7 mouse cellular contexts compared by ENCODE assay signal in genomic region chr19:16128715-16129114, GRCm38 (mm10). TPM values are rescaled to one million over a fixed set of nuclear protein-coding genes. Genes with fewer than 3 reads are reported as not detected.
DNase-seq lines count a peak whose midpoint lies in the region; ATAC-seq and TF ChIP-seq lines count a peak whose summit lies in the region.

No protein-coding gene starts in this region.

- peak; percentile 37 for TF ChIP-seq CTCF in kidney, adult 2 months (conservative IDR thresholded peaks at IDR 0.05; ENCODE audit: insufficient read depth, insufficient read length, low read depth, low read length)

- WGBS in kidney, adult 2 months = 56% methylated on average over 5 of the region's 5 CpGs
- WGBS in kidney, embryonic 14.5 days = 56% methylated on average over 5 of the region's 5 CpGs
- 44% methylated on average over 5 of the region's 5 CpGs for WGBS in forebrain, embryonic 10.5 days

- H3K9ac ChIP-seq in kidney, embryonic 14.5 days (ENCODE audit: low read depth, low read length) = no peak overlapping the region

- ATAC-seq in kidney, embryonic 14.5 days (ENCODE audit: low FRiP score, low TSS enrichment) = no peak

- no peaks in the 10 kb centered on the region for H3K9me3 ChIP-seq in kidney, embryonic 14.5 days (ENCODE audit: control insufficient read depth, low read length)
- no peaks in the 10 kb centered on the region for H3K9me3 ChIP-seq in forebrain, embryonic 10.5 days

- no peaks in the 10 kb centered on the region for H3K27me3 ChIP-seq in kidney, adult 2 months (replicated peaks; ENCODE audit: control insufficient read depth, insufficient read depth, low read length)
- H3K27me3 ChIP-seq in kidney, embryonic 14.5 days (ENCODE audit: control insufficient read depth, insufficient read depth, low read length) = no peaks in the 10 kb centered on the region
- H3K27me3 ChIP-seq in forebrain, embryonic 10.5 days (ENCODE audit: poor library complexity, severe bottlenecking) = no peaks in the 10 kb centered on the region

- H3K27ac ChIP-seq in kidney, adult 2 months (ENCODE audit: insufficient read depth, low read depth, low read length) = no peak overlapping the region
- no peak overlapping the region for H3K27ac ChIP-seq in kidney, embryonic 14.5 days (ENCODE audit: low read depth, low read length)
- H3K27ac ChIP-seq in forebrain, embryonic 10.5 days = no peak overlapping the region

- no peak overlapping the region for H3K4me3 ChIP-seq in kidney, adult 2 months (ENCODE audit: insufficient read depth, low read depth, low read length)
- no peak overlapping the region for H3K4me3 ChIP-seq in kidney, embryonic 14.5 days (ENCODE audit: low read length)
- no peak overlapping the region for H3K4me3 ChIP-seq in forebrain, embryonic 10.5 days

- no peak for TF ChIP-seq POLR2A in kidney, adult 2 months (IDR thresholded peaks at IDR 0.05; ENCODE audit: low read depth, low read length)

- H3K36me3 ChIP-seq in kidney, adult 2 months (ENCODE audit: control insufficient read depth, insufficient read depth, low read length) = no peaks in the 10 kb centered on the region
- no peaks in the 10 kb centered on the region for H3K36me3 ChIP-seq in kidney, embryonic 14.5 days (ENCODE audit: control insufficient read depth, insufficient read depth, low read length)
- H3K36me3 ChIP-seq in forebrain, embryonic 10.5 days (replicated peaks) = no peaks in the 10 kb centered on the region

- no peak overlapping the region for H3K4me2 ChIP-seq in kidney, embryonic 14.5 days (replicated peaks; ENCODE audit: low read depth, low read length)

- DNase-seq in kidney, adult 2 months = peak; percentile 71
- peak; percentile 79 for DNase-seq in ES-CJ7 (ENCODE audit: low read depth, low spot score)
- peak; percentile 43 for DNase-seq in gastrocnemius, postnatal 14 days
- peak; percentile 68 to 74 for DNase-seq in natural killer cell, adult 2 months (ENCODE audit: low spot score in 2 of 2)
- DNase-seq in forebrain, embryonic 10.5 days (ENCODE audit: extremely low spot score, low spot score) = no peak
- DNase-seq in left cerebral cortex, postnatal 25 days (ENCODE audit: low spot score in 2 of 2) = no peak

- H3K4me1 ChIP-seq in kidney, adult 2 months (ENCODE audit: control insufficient read depth, insufficient read depth, low read length) = peaks cover 3% of the 10 kb centered on the region
- peaks cover 12% of the 10 kb centered on the region; the same call in 1 of the 2 replicates for H3K4me1 ChIP-seq in kidney, embryonic 14.5 days (ENCODE audit: control insufficient read depth, insufficient read depth, low read length)
- H3K4me1 ChIP-seq in forebrain, embryonic 10.5 days = peaks cover 24% of the 10 kb centered on the region

- intact Hi-C loops in gastrocnemius, postnatal 14 days (cut with DNase I; ENCODE audit: low total_unique reads) = no loop called here
- intact Hi-C loops in left cerebral cortex, postnatal 25 days (cut with DNase I) = no loop called here

RNA-seq across cellular contexts. Expression of gene Gnaq, which starts 3.9 kb away (rescaled TPM):
- polyA plus RNA-seq in kidney, adult 2 months (2012; rRNA removed) = 13.2 and 15.6 TPM in 2 replicates
- polyA plus RNA-seq in kidney, embryonic 14.5 days (2014; fragmentation: Nextera tagmentation; extraction: Ambion mirVana) = 18.3 and 26.1 TPM in 2 replicates
- total RNA-seq in gastrocnemius, postnatal 14 days (2021) = 10 to 100 TPM; 15.8 to 20.3 TPM
- polyA plus RNA-seq in forebrain, embryonic 10.5 days (2016; fragmentation: Nextera tagmentation; extraction: Ambion mirVana) = 20.7 and 24.5 TPM in 2 replicates
- total RNA-seq in left cerebral cortex, postnatal 25 days (2021) = 100 to 1,000 TPM; 165 to 178 TPM

Comparison
In these comparisons a context has a peak if more than half of its experiments do, and no peak if none do; other contexts are left out.
1. DNase-seq: peak in kidney, adult 2 months (single experiment), ES-CJ7 (single experiment), gastrocnemius, postnatal 14 days (single experiment) and natural killer cell, adult 2 months (2 of 2); none in forebrain, embryonic 10.5 days (single experiment) and left cerebral cortex, postnatal 25 days (0 of 2).